ENCODE assay signal across 22 mouse cellular contexts in the genomic region with DNA sequence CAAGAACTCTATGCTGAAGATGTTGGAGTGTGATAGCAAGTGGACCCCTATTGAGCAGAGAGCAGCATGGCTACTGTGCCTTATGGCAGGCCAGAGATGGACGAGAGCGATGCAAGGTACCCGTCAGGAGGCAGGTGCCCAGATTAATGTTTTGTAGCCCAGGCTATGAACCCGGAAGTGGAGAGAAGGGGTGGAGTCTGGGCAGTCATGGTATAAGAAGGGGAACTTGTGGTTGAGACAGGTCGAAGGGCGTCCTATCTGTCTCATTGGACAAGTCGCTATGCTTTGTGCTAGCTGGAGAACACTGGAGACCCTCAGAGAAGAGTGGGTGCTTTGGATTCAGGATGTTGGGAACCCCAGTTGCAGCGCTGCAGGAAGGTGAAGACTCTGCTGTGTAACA. TPM values are rescaled to one million over a fixed set of nuclear protein-coding genes. Genes with fewer than 3 reads are reported as not detected.
DNase-seq lines count a peak whose midpoint lies in the region; ATAC-seq lines count a peak whose summit lies in the region.
"Had no signal": no experiment of that assay in that cellular context is flagged by ENCODE, and none has a peak within 500 bp of the region (broad histone marks: within the 10 kb centered on the region; RNA-seq: fewer than 3 reads in every experiment).

No protein-coding gene starts in this region.

- peaks cover 21% of the 10 kb centered on the region for H3K27me3 ChIP-seq in limb, embryonic 10.5 days (ENCODE audit: low read depth, poor library complexity, severe bottlenecking)
- H3K27me3 ChIP-seq: heart, embryonic 15.5 days had no signal

- 92% methylated on average over 8 of the region's 8 CpGs for WGBS in limb, embryonic 10.5 days

- no peak overlapping the region for H3K27ac ChIP-seq in limb, embryonic 10.5 days
- H3K27ac ChIP-seq: embryonic facial prominence, embryonic 10.5 days; forebrain, embryonic 15.5 days; heart, adult 2 months; heart, embryonic 15.5 days; hindbrain, embryonic 13.5 days; hindbrain, postnatal 0 days had no signal

- no peak overlapping the region for H3K4me3 ChIP-seq in limb, embryonic 10.5 days
- H3K4me3 ChIP-seq: embryonic facial prominence, embryonic 10.5 days; forebrain, embryonic 15.5 days; heart, adult 2 months; heart, embryonic 15.5 days; hindbrain, embryonic 13.5 days had no signal

- DNase-seq in 416B (ENCODE audit: low read depth): peak; percentile 10
- peak; percentile 20 to 22 for DNase-seq in B cell, adult 2 months
- peak; percentile 22 for DNase-seq in limb, embryonic 10.5 days (ENCODE audit: low spot score)
- DNase-seq in thymus, postnatal 0 days (ENCODE audit: low spot score): no peak
- no peak for DNase-seq in cerebellum, adult 18-20 months
- DNase-seq in ovary, postnatal 36 days (ENCODE audit: low spot score): no peak
- DNase-seq: adrenal gland, postnatal 10 days; cerebellum, adult 11 months; cerebellum, adult 9-11 months; cerebellum, postnatal 36 days; gastrocnemius, postnatal 36 days; heart, adult 2 months; heart, postnatal 14 days had no signal

- peak; percentile 43; the same call in 1 of the 2 replicates for ATAC-seq in neutrophil, adult 5-6 weeks (ENCODE audit: extremely low read depth, insufficient number of reproducible peaks, low FRiP score, poor library complexity, severe bottlenecking)
- ATAC-seq: activated CD4-positive, CD25-positive, alpha-beta regulatory T cell, adult 4 months; forebrain, embryonic 15.5 days; hindbrain, postnatal 0 days; Patski had no signal

- H3K4me1 ChIP-seq in limb, embryonic 10.5 days: peaks cover 17% of the 10 kb centered on the region

- H3K36me3 ChIP-seq in limb, embryonic 10.5 days: no peaks in the 10 kb centered on the region
- H3K36me3 ChIP-seq: embryonic facial prominence, embryonic 10.5 days; forebrain, embryonic 15.5 days; heart, embryonic 15.5 days; hindbrain, embryonic 13.5 days had no signal

- H3K9me3 ChIP-seq in limb, embryonic 10.5 days (replicated peaks): no peaks in the 10 kb centered on the region
- H3K9me3 ChIP-seq: embryonic facial prominence, embryonic 10.5 days; forebrain, embryonic 15.5 days; heart, embryonic 15.5 days; hindbrain, embryonic 13.5 days had no signal

RNA-seq across cellular contexts. Expression of gene Shc3, which starts 30.9 kb away (rescaled TPM):
- polyA plus RNA-seq in limb, embryonic 10.5 days (2016; fragmentation: Nextera tagmentation; extraction: Ambion mirVana): 0.11 and 0.14 TPM in 2 replicates
- total RNA-seq in neutrophil, adult 5-6 weeks (2017): not detected in 2 replicates
- 0.52 and 0.59 TPM in 2 replicates for polyA plus RNA-seq in thymus, postnatal 0 days (2015; fragmentation: Nextera tagmentation; extraction: Ambion mirVana)
- total RNA-seq: hematopoietic stem cell, adult 5-6 weeks had no signal
- polyA plus RNA-seq: activated CD4-positive, CD25-positive, alpha-beta regulatory T cell, adult 4 months had no signal

RNA-seq across cellular contexts. Expression of gene Cks2, which starts 44.9 kb away (rescaled TPM):
- polyA plus RNA-seq in limb, embryonic 10.5 days (2016; fragmentation: Nextera tagmentation; extraction: Ambion mirVana): 393 and 424 TPM in 2 replicates
- 62.0 and 80.7 TPM in 2 replicates for total RNA-seq in neutrophil, adult 5-6 weeks (2017)
- 376 and 390 TPM in 2 replicates for polyA plus RNA-seq in thymus, postnatal 0 days (2015; fragmentation: Nextera tagmentation; extraction: Ambion mirVana)

RNA-seq across cellular contexts. Expression of gene Secisbp2, which starts 51.3 kb away (rescaled TPM):
- 25.4 and 27.8 TPM in 2 replicates for polyA plus RNA-seq in limb, embryonic 10.5 days (2016; fragmentation: Nextera tagmentation; extraction: Ambion mirVana)
- 55.2 and 59.9 TPM in 2 replicates for total RNA-seq in neutrophil, adult 5-6 weeks (2017)
- polyA plus RNA-seq in thymus, postnatal 0 days (2015; fragmentation: Nextera tagmentation; extraction: Ambion mirVana): 57.4 and 62.7 TPM in 2 replicates

Comparison
In these comparisons a context has a peak if more than half of its experiments do, and no peak if none do; other contexts are left out.
1. DNase-seq: peak in 416B (single experiment), B cell, adult 2 months (2 of 2) and limb, embryonic 10.5 days (single experiment); none in thymus, postnatal 0 days (single experiment), cerebellum, adult 18-20 months (0 of 2) and ovary, postnatal 36 days (single experiment).